Mouse (Mus musculus): ENCODE data around the gene Myo18a. TPM values are rescaled to one million over a fixed set of nuclear protein-coding genes. Genes with fewer than 3 reads are reported as not detected.

The Myo18a gene
- polyA plus RNA-seq, 1 experiment from 2014 or later, result 44.9 TPM

- Histone ChIP-seq H3K27ac (ENCODE audit: low read length) (peak within 1 kb of the TSS; percentile 97), H3K4me3 (replicated peaks; ENCODE audit: low read length) (no peak within 1 kb of the TSS), H3K4me2 (ENCODE audit: low read depth, low read length) (no peak within 1 kb of the TSS), H3K9ac (ENCODE audit: low read length) (no peak within 1 kb of the TSS), H3K27me3 (ENCODE audit: control insufficient read depth, insufficient read depth, low read length) (no peaks in the 10 kb centered on the region), H3K4me1 (ENCODE audit: control insufficient read depth, insufficient read depth, low read length) (peaks cover 60% of the 10 kb centered on the region), H3K9me3 (replicated peaks; ENCODE audit: control insufficient read depth, low read length) (no peaks in the 10 kb centered on the region), H3K36me3 (ENCODE audit: control insufficient read depth, insufficient read depth, low read length) (no peaks in the 10 kb centered on the region)
- 78% methylated on average over 5 of the region's 5 CpGs for WGBS
- ATAC-seq (ENCODE audit: insufficient read depth, low FRiP score), result no peak
Measured at GRCm38 (mm10) chr11:77787707-77788106, 24.7 kb downstream of the Myo18a start, which contains the start of gene Gm10277. TSS of gene Gm10277 (minus strand) at chr11:77787747.

GRCm38 (mm10) chr11:77789512-77789911 lies 26.5 kb downstream of the Myo18a start:
- Histone ChIP-seq H3K27ac (ENCODE audit: low read length) (no peak overlapping the region), H3K4me1 (ENCODE audit: control insufficient read depth, insufficient read depth, low read length) (peaks cover 48% of the 10 kb centered on the region), H3K9ac (ENCODE audit: low read length) (no peak overlapping the region), H3K4me2 (ENCODE audit: low read depth, low read length) (no peak overlapping the region), H3K9me3 (replicated peaks; ENCODE audit: control insufficient read depth, low read length) (no peaks in the 10 kb centered on the region), H3K4me3 (replicated peaks; ENCODE audit: low read length) (no peak overlapping the region), H3K27me3 (ENCODE audit: control insufficient read depth, insufficient read depth, low read length) (no peaks in the 10 kb centered on the region), H3K36me3 (ENCODE audit: control insufficient read depth, insufficient read depth, low read length) (no peaks in the 10 kb centered on the region)
- 87% methylated on average over 5 of the region's 5 CpGs for WGBS
- ATAC-seq (ENCODE audit: insufficient read depth, low FRiP score), result no peak

- ATAC-seq (ENCODE audit: insufficient read depth, low FRiP score), result no peak
- 38% methylated on average over 9 of the region's 9 CpGs for WGBS
Measured at GRCm38 (mm10) chr11:77790286-77790685, 27.2 kb downstream of the Myo18a start.

GRCm38 (mm10) chr11:77791241-77791727 lies 28.2 kb downstream of the Myo18a start:
- Histone ChIP-seq H3K36me3 (ENCODE audit: control insufficient read depth, insufficient read depth, low read length) (no peaks in the 10 kb centered on the region), H3K4me2 (ENCODE audit: low read depth, low read length) (no peak overlapping the region), H3K27ac (ENCODE audit: low read length) (peak overlapping the region; percentile 66), H3K9me3 (replicated peaks; ENCODE audit: control insufficient read depth, low read length) (no peaks in the 10 kb centered on the region), H3K4me1 (ENCODE audit: control insufficient read depth, insufficient read depth, low read length) (peaks cover 30% of the 10 kb centered on the region), H3K9ac (ENCODE audit: low read length) (peak overlapping the region; percentile 60), H3K4me3 (replicated peaks; ENCODE audit: low read length) (no peak overlapping the region), H3K27me3 (ENCODE audit: control insufficient read depth, insufficient read depth, low read length) (no peaks in the 10 kb centered on the region)
- peak; percentile 30; the same call in 1 of the 2 replicates for ATAC-seq (ENCODE audit: insufficient read depth, low FRiP score)
- 39% methylated on average over 8 of the region's 8 CpGs for WGBS

More at GRCm38 (mm10) chr11:77790286-77790685, 27.2 kb downstream of the Myo18a start:
- H3K27me3 ChIP-seq (ENCODE audit: control insufficient read depth, insufficient read depth, low read length), result no peaks in the 10 kb centered on the region
- no peaks in the 10 kb centered on the region for H3K36me3 ChIP-seq (ENCODE audit: control insufficient read depth, insufficient read depth, low read length)
- H3K4me2 ChIP-seq (ENCODE audit: low read depth, low read length), result no peak overlapping the region
- peak overlapping the region; percentile 66 for H3K27ac ChIP-seq (ENCODE audit: low read length)
- no peaks in the 10 kb centered on the region for H3K9me3 ChIP-seq (replicated peaks; ENCODE audit: control insufficient read depth, low read length)
- H3K4me3 ChIP-seq (replicated peaks; ENCODE audit: low read length), result no peak overlapping the region
- peak overlapping the region; percentile 60 for H3K9ac ChIP-seq (ENCODE audit: low read length)
- H3K4me1 ChIP-seq (ENCODE audit: control insufficient read depth, insufficient read depth, low read length), result peaks cover 40% of the 10 kb centered on the region

DNA sequence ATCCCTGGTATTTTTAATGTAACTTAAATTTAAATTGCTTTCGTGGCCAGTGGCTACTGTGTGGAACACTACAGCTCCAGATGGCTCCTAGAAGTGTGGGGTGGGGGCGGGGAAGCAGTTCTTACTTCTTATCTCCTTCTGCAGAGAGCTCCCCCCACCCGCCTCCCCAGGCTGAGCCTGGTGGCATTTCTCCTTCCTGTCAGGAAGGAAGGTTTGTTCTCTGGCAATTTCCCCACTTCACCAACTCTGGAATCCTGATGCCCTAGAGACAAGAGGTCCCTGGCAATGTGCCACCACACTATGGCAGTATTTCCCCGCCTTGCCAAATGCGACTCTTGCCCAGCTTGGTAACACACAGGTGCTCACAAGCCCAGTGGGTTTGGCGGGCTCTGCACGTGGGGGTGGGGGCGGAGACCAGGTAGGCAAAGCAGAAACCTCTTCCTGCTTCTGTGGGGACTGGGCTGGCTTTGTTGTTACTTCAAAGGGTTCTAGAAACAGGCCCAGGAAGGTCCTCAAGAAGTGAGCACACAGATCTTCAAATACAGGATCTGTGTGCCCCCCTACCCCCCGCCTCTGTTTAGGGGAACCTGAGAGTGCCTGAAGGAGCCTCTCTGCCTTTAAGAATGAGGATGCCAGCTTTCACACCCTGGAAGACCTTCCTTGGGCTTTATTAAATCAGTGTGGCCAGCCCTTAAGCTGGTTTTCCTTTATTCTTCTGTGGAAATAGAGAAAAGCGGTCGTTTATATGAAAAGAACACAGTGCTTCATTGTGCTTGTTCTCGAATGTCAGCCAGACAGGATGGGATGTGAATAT lies 28.9 kb downstream of the Myo18a start:
- H3K27ac ChIP-seq (ENCODE audit: low read length), result peak overlapping the region; percentile 66
- WGBS, result 46% methylated on average over 12 of the region's 12 CpGs
- no peak for ATAC-seq (ENCODE audit: insufficient read depth, low FRiP score)

DNA sequence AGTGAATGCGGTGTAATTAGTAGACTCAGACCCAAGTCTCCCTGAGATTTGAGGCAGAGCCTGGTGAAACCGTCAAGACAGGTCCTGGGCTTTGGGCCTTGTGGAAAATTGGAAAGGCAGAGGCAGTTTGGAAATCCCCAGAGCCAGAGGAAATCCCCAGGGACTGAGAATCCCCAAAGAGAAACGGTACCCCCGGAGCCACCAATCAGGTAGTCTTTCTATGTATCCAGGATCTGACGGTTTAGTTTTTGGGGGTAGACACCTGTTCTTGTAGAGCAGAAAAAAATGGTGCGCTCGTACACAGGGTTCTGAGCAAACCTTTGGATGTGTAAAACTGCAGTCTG lies 29.5 kb downstream of the Myo18a start:
- Histone ChIP-seq H3K36me3 (ENCODE audit: control insufficient read depth, insufficient read depth, low read length) (no peaks in the 10 kb centered on the region), H3K9ac (ENCODE audit: low read length) (peak overlapping the region; percentile 31; the same call in 1 of the 2 replicates), H3K4me3 (replicated peaks; ENCODE audit: low read length) (no peak overlapping the region), H3K4me2 (ENCODE audit: low read depth, low read length) (peak overlapping the region; percentile 52; the same call in 1 of the 2 replicates), H3K4me1 (ENCODE audit: control insufficient read depth, insufficient read depth, low read length) (peaks cover 27% of the 10 kb centered on the region), H3K9me3 (replicated peaks; ENCODE audit: control insufficient read depth, low read length) (no peaks in the 10 kb centered on the region), H3K27me3 (ENCODE audit: control insufficient read depth, insufficient read depth, low read length) (no peaks in the 10 kb centered on the region), H3K27ac (ENCODE audit: low read length) (peak overlapping the region; percentile 66)
- no peak for ATAC-seq (ENCODE audit: insufficient read depth, low FRiP score)
- 74% methylated on average over 7 of the region's 7 CpGs for WGBS

More for the DNA sequence above, 28.9 kb downstream of the Myo18a start:
- Histone ChIP-seq H3K36me3 (ENCODE audit: control insufficient read depth, insufficient read depth, low read length) (no peaks in the 10 kb centered on the region), H3K4me2 (ENCODE audit: low read depth, low read length) (no peak overlapping the region), H3K4me1 (ENCODE audit: control insufficient read depth, insufficient read depth, low read length) (peaks cover 27% of the 10 kb centered on the region), H3K4me3 (replicated peaks; ENCODE audit: low read length) (no peak overlapping the region), H3K9ac (ENCODE audit: low read length) (peak overlapping the region; percentile 31; the same call in 1 of the 2 replicates), H3K27me3 (ENCODE audit: control insufficient read depth, insufficient read depth, low read length) (no peaks in the 10 kb centered on the region), H3K9me3 (replicated peaks; ENCODE audit: control insufficient read depth, low read length) (no peaks in the 10 kb centered on the region)

- Histone ChIP-seq H3K9ac (ENCODE audit: low read length) (peak overlapping the region; percentile 71), H3K4me1 (ENCODE audit: control insufficient read depth, insufficient read depth, low read length) (peaks cover 27% of the 10 kb centered on the region), H3K4me3 (replicated peaks; ENCODE audit: low read length) (peak overlapping the region; percentile 46), H3K4me2 (ENCODE audit: low read depth, low read length) (peak overlapping the region; percentile 52), H3K27ac (ENCODE audit: low read length) (peak overlapping the region; percentile 58; the same call in 1 of the 2 replicates), H3K27me3 (ENCODE audit: control insufficient read depth, insufficient read depth, low read length) (no peaks in the 10 kb centered on the region), H3K36me3 (ENCODE audit: control insufficient read depth, insufficient read depth, low read length) (no peaks in the 10 kb centered on the region), H3K9me3 (replicated peaks; ENCODE audit: control insufficient read depth, low read length) (no peaks in the 10 kb centered on the region)
- peak; percentile 88 for ATAC-seq (ENCODE audit: insufficient read depth, low FRiP score)
- 3% methylated on average over 19 of the region's 19 CpGs for WGBS
Measured at GRCm38 (mm10) chr11:77793238-77793930, 30.3 kb downstream of the Myo18a start.

- Histone ChIP-seq H3K4me1 (ENCODE audit: control insufficient read depth, insufficient read depth, low read length) (peaks cover 24% of the 10 kb centered on the region), H3K9ac (ENCODE audit: low read length) (no peak overlapping the region), H3K36me3 (ENCODE audit: control insufficient read depth, insufficient read depth, low read length) (no peaks in the 10 kb centered on the region), H3K4me3 (replicated peaks; ENCODE audit: low read length) (no peak overlapping the region), H3K27ac (ENCODE audit: low read length) (no peak overlapping the region), H3K27me3 (ENCODE audit: control insufficient read depth, insufficient read depth, low read length) (no peaks in the 10 kb centered on the region), H3K4me2 (ENCODE audit: low read depth, low read length) (no peak overlapping the region), H3K9me3 (replicated peaks; ENCODE audit: control insufficient read depth, low read length) (no peaks in the 10 kb centered on the region)
- no peak for ATAC-seq (ENCODE audit: insufficient read depth, low FRiP score)
- WGBS, result 68% methylated on average over 5 of the region's 5 CpGs
Measured at GRCm38 (mm10) chr11:77795216-77795615, 32.2 kb downstream of the Myo18a start.

DNA sequence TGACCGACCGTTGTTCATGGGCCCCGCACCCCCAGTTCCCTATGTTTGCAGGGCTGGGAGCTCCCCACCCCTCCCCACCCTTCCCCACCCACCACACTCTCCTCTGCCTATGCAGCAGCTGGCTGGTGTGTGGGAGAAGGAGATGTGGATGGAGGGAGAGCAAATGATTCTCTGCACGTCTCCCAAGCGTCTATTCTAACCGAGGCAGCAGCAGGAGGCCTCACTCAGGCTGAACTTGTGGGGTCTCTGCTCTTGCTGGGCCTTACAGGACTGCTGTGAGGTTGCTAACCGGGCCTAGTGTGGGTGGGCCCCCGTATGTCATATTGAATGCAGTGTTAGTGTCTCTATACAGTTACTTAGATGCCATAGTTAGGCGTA lies 37.4 kb downstream of the Myo18a start:
- Histone ChIP-seq H3K4me2 (ENCODE audit: low read depth, low read length) (peak overlapping the region; percentile 47; the same call in 1 of the 2 replicates), H3K9ac (ENCODE audit: low read length) (peak overlapping the region; percentile 61), H3K9me3 (replicated peaks; ENCODE audit: control insufficient read depth, low read length) (no peaks in the 10 kb centered on the region), H3K4me3 (replicated peaks; ENCODE audit: low read length) (peak overlapping the region; percentile 24; the same call in 1 of the 2 replicates), H3K27me3 (ENCODE audit: control insufficient read depth, insufficient read depth, low read length) (no peaks in the 10 kb centered on the region), H3K36me3 (ENCODE audit: control insufficient read depth, insufficient read depth, low read length) (no peaks in the 10 kb centered on the region), H3K4me1 (ENCODE audit: control insufficient read depth, insufficient read depth, low read length) (peaks cover 14% of the 10 kb centered on the region), H3K27ac (ENCODE audit: low read length) (peak overlapping the region; percentile 60)
- WGBS, result 57% methylated on average over 9 of the region's 9 CpGs
- peak; percentile 9; the same call in 1 of the 2 replicates for ATAC-seq (ENCODE audit: insufficient read depth, low FRiP score)
